Mouse (Mus musculus) frontal cortex, postnatal 10 days (tissue): ENCODE data around the gene 1700102P08Rik.

Experiments used
- DNase-seq, 2 experiments: peaks; one replicate each; pipeline ENCODE4 v3.0.0; 2022; ENCODE audit warnings: low spot score in 2 of 2, mixed read lengths in 1 of 2

Gene 1700102P08Rik

GRCm38 (mm10) chr9:108392676-108393075 lies at the start of gene 1700102P08Rik:
Gene 1700102P08Rik, plus strand, starts transcription at chr9:108392805.
- no peak for DNase-seq

- no peak for DNase-seq
Measured at GRCm38 (mm10) chr9:108343331-108343730, 49.3 kb upstream of the 1700102P08Rik start.

GRCm38 (mm10) chr9:108343835-108344234 lies 48.8 kb upstream of the 1700102P08Rik start:
- no peak for DNase-seq

GRCm38 (mm10) chr9:108344471-108344870 lies 48.1 kb upstream of the 1700102P08Rik start:
- DNase-seq: no peak

GRCm38 (mm10) chr9:108347024-108347423 lies 45.6 kb upstream of the 1700102P08Rik start:
- DNase-seq: no peak

GRCm38 (mm10) chr9:108347540-108348289 lies 44.9 kb upstream of the 1700102P08Rik start, which contains the start of gene Usp4:
Gene Usp4, plus strand, starts transcription at chr9:108347853.
- DNase-seq: peak; percentile 79 to 83

GRCm38 (mm10) chr9:108348290-108348680 lies 44.3 kb upstream of the 1700102P08Rik start:
- no peak for DNase-seq

- DNase-seq: no peak
Measured at GRCm38 (mm10) chr9:108349727-108350126, 42.9 kb upstream of the 1700102P08Rik start.

GRCm38 (mm10) chr9:108378234-108378633 lies 14.4 kb upstream of the 1700102P08Rik start:
- no peak for DNase-seq

- DNase-seq: no peak
Measured at GRCm38 (mm10) chr9:108378736-108379135, 13.9 kb upstream of the 1700102P08Rik start.

- DNase-seq: no peak
Measured at GRCm38 (mm10) chr9:108379294-108379693, 13.3 kb upstream of the 1700102P08Rik start.

GRCm38 (mm10) chr9:108381382-108381781 lies 11.2 kb upstream of the 1700102P08Rik start:
- no peak for DNase-seq

GRCm38 (mm10) chr9:108385006-108385405 lies 7.6 kb upstream of the 1700102P08Rik start:
- no peak for DNase-seq

GRCm38 (mm10) chr9:108386816-108387215 lies 5.8 kb upstream of the 1700102P08Rik start:
- DNase-seq: no peak

- DNase-seq: no peak
Measured at GRCm38 (mm10) chr9:108388601-108389000, 4.0 kb upstream of the 1700102P08Rik start.

GRCm38 (mm10) chr9:108389220-108389619 lies 3.4 kb upstream of the 1700102P08Rik start:
- no peak for DNase-seq

- DNase-seq: no peak
Measured at GRCm38 (mm10) chr9:108394191-108394590, 1.6 kb downstream of the 1700102P08Rik start.

GRCm38 (mm10) chr9:108395427-108395826 lies 2.8 kb downstream of the 1700102P08Rik start:
- DNase-seq: no peak

GRCm38 (mm10) chr9:108398324-108398723 lies 5.7 kb downstream of the 1700102P08Rik start:
- no peak for DNase-seq

GRCm38 (mm10) chr9:108401186-108401960 lies 8.8 kb downstream of the 1700102P08Rik start:
- peak; percentile 46 to 59 for DNase-seq

GRCm38 (mm10) chr9:108403081-108403480 lies 10.5 kb downstream of the 1700102P08Rik start:
- peak in 1 of 2 experiments; percentile 32 for DNase-seq

GRCm38 (mm10) chr9:108404451-108404850 lies 11.8 kb downstream of the 1700102P08Rik start:
- no peak for DNase-seq

- no peak for DNase-seq
Measured at GRCm38 (mm10) chr9:108409535-108409934, 16.9 kb downstream of the 1700102P08Rik start.
